Mouse (Mus musculus) hindbrain, embryonic 15.5 days (tissue): Measurements from ENCODE around the gene Arhgap35. TPM values are rescaled to one million over a fixed set of nuclear protein-coding genes. Genes with fewer than 3 reads are reported as not detected.
A peak's percentile ranks its signal among the peaks of the same experiment; 100 is the strongest.

Source experiments
- ATAC-seq: fragments of 200-750 bp; cut with Nextera tagmentation; 2 replicates; pipeline ENCODE4 v1.8.0; 2017; ENCODE audit warnings: low read depth, moderate number of reproducible peaks, moderate TSS enrichment; ENCODE audit not compliant: low FRiP score
- H3K27ac ChIP-seq: fragments of 300-500 bp; sonication (generic); replicated peaks from 2 replicates; pipeline ENCODE4 v1.5.1; 2015; ENCODE audit warnings: mild to moderate bottlenecking, inconsistent platforms
- H3K27me3 ChIP-seq: fragments of 300-500 bp; sonication (generic); 2 replicates; pipeline ENCODE4 v1.6.1; 2015; ENCODE audit warnings: control low read depth, inconsistent platforms
- H3K36me3 ChIP-seq: fragments of 300-500 bp; sonication (generic); 2 replicates; pipeline ENCODE4 v1.6.1; 2015; ENCODE audit warnings: control low read depth, inconsistent platforms
- H3K4me1 ChIP-seq: fragments of 300-500 bp; sonication (generic); replicated peaks from 2 replicates; pipeline ENCODE4 v1.6.1; 2015; ENCODE audit warnings: control low read depth, inconsistent platforms
- H3K4me2 ChIP-seq: fragments of 300-500 bp; sonication (generic); 2 replicates; pipeline ENCODE4 v1.6.1; 2015; ENCODE audit warnings: moderate library complexity, mild to moderate bottlenecking, inconsistent platforms
- H3K4me3 ChIP-seq: fragments of 300-500 bp; sonication (generic); 2 replicates; pipeline ENCODE4 v1.5.1; 2015; ENCODE audit warnings: mild to moderate bottlenecking, inconsistent platforms
- H3K9ac ChIP-seq: fragments of 300-500 bp; sonication (generic); 2 replicates; pipeline ENCODE4 v1.6.1; 2015; ENCODE audit warnings: inconsistent platforms
- H3K9me3 ChIP-seq: fragments of 300-500 bp; sonication (generic); 2 replicates; pipeline ENCODE4 v1.6.1; 2016; ENCODE audit warnings: control low read depth, inconsistent platforms
- WGBS: fragments of 180-500 bp; shearing (Covaris S2); methylation state at CpG from one replicate; pipeline ENCODE4 v1.1.7; 2015; 5-methylcytosine and 5-hydroxymethylcytosine counted together
- polyA plus RNA-seq: library from polyadenylated mRNA; unstranded; fragments of >200 nt; fragmentation: Nextera tagmentation; extraction: Ambion mirVana; gene quantifications from 2 replicates; pipeline ENCODE4 v1.2.1, GENCODE M21; 2015

The Arhgap35 gene
- polyA plus RNA-seq, 1 experiment from 2014 or later, result 33.0 TPM

GRCm38 (mm10) chr7:16505226-16505593, 109.6 kb downstream of the Arhgap35 start:
- no peak for ATAC-seq
- Histone ChIP-seq H3K4me1 (no peaks in the 10 kb centered on the region; the same call in 1 of the 2 replicates), H3K27me3 (no peaks in the 10 kb centered on the region), H3K4me3 (no peak overlapping the region), H3K36me3 (peaks cover 52% of the 10 kb centered on the region), H3K27ac (no peak overlapping the region), H3K9me3 (no peaks in the 10 kb centered on the region), H3K4me2 (no peak overlapping the region), H3K9ac (no peak overlapping the region)
- WGBS, result 89% methylated on average over 3 of the region's 3 CpGs

GRCm38 (mm10) chr7:16504573-16505225, 110.1 kb downstream of the Arhgap35 start:
- H3K27me3 ChIP-seq, result no peaks in the 10 kb centered on the region
- H3K4me2 ChIP-seq, result no peak overlapping the region
- no peak overlapping the region for H3K9ac ChIP-seq
- 51% methylated on average over 2 of the region's 2 CpGs for WGBS
- no peak overlapping the region for H3K4me3 ChIP-seq
- H3K27ac ChIP-seq, result no peak overlapping the region
- H3K36me3 ChIP-seq, result peaks cover 47% of the 10 kb centered on the region
- no peak for ATAC-seq
- no peaks in the 10 kb centered on the region; the same call in none of the 2 replicates for H3K4me1 ChIP-seq
- no peaks in the 10 kb centered on the region for H3K9me3 ChIP-seq

GRCm38 (mm10) chr7:16501571-16501970, 113.2 kb downstream of the Arhgap35 start:
- no peak overlapping the region for H3K9ac ChIP-seq
- H3K36me3 ChIP-seq, result peaks cover 60% of the 10 kb centered on the region
- H3K4me2 ChIP-seq, result no peak overlapping the region
- H3K9me3 ChIP-seq, result no peaks in the 10 kb centered on the region
- WGBS, result 96% methylated on average over 4 of the region's 4 CpGs
- no peak for ATAC-seq
- H3K27ac ChIP-seq, result no peak overlapping the region
- no peaks in the 10 kb centered on the region for H3K27me3 ChIP-seq
- H3K4me1 ChIP-seq, result no peaks in the 10 kb centered on the region; the same call in none of the 2 replicates
- H3K4me3 ChIP-seq, result no peak overlapping the region

GRCm38 (mm10) chr7:16499671-16500104, 115.1 kb downstream of the Arhgap35 start:
- peaks cover 64% of the 10 kb centered on the region for H3K36me3 ChIP-seq
- 58% methylated on average over 6 of the region's 6 CpGs for WGBS

GRCm38 (mm10) chr7:16496260-16496659, 118.5 kb downstream of the Arhgap35 start:
- WGBS, result 91% methylated on average over 3 of the region's 3 CpGs
- Histone ChIP-seq H3K27me3 (no peaks in the 10 kb centered on the region), H3K27ac (no peak overlapping the region), H3K4me1 (no peaks in the 10 kb centered on the region; the same call in none of the 2 replicates), H3K9me3 (no peaks in the 10 kb centered on the region), H3K9ac (no peak overlapping the region), H3K4me2 (no peak overlapping the region), H3K36me3 (peaks cover 38% of the 10 kb centered on the region), H3K4me3 (no peak overlapping the region)
- no peak for ATAC-seq

More at GRCm38 (mm10) chr7:16499671-16500104, 115.1 kb downstream of the Arhgap35 start:
- ATAC-seq, result peak; percentile 71
- no peak overlapping the region for H3K4me3 ChIP-seq
- H3K27me3 ChIP-seq, result no peaks in the 10 kb centered on the region
- H3K4me2 ChIP-seq, result no peak overlapping the region
- no peak overlapping the region for H3K9ac ChIP-seq
- no peaks in the 10 kb centered on the region; the same call in 1 of the 2 replicates for H3K4me1 ChIP-seq
- no peaks in the 10 kb centered on the region for H3K9me3 ChIP-seq
- no peak overlapping the region for H3K27ac ChIP-seq

- H3K27me3 ChIP-seq, result no peaks in the 10 kb centered on the region
- H3K36me3 ChIP-seq, result peaks cover 32% of the 10 kb centered on the region
- no peak overlapping the region for H3K4me3 ChIP-seq
- ATAC-seq, result 0 out of 2 replicates have a peak, but pooled peaks have one; percentile 15
- H3K27ac ChIP-seq, result no peak overlapping the region
- 36% methylated on average over 2 of the region's 2 CpGs for WGBS
- H3K9ac ChIP-seq, result no peak overlapping the region
- H3K4me2 ChIP-seq, result no peak overlapping the region
- H3K9me3 ChIP-seq, result no peaks in the 10 kb centered on the region
- H3K4me1 ChIP-seq, result no peaks in the 10 kb centered on the region; the same call in 1 of the 2 replicates
These were observed 121.4 kb downstream of the Arhgap35 start for GRCm38 (mm10) chr7:16493361-16493760.

- no peak for ATAC-seq
- Histone ChIP-seq H3K4me1 (no peaks in the 10 kb centered on the region; the same call in 1 of the 2 replicates), H3K36me3 (peaks cover 20% of the 10 kb centered on the region), H3K27me3 (no peaks in the 10 kb centered on the region), H3K27ac (no peak overlapping the region), H3K4me2 (no peak overlapping the region), H3K9me3 (no peaks in the 10 kb centered on the region), H3K9ac (no peak overlapping the region), H3K4me3 (no peak overlapping the region)
- 63% methylated on average over 3 of the region's 3 CpGs for WGBS
These were observed 122.6 kb downstream of the Arhgap35 start for GRCm38 (mm10) chr7:16492211-16492610.

GRCm38 (mm10) chr7:16491759-16492158, 123.0 kb downstream of the Arhgap35 start:
- Histone ChIP-seq H3K4me1 (no peaks in the 10 kb centered on the region; the same call in 1 of the 2 replicates), H3K9ac (no peak overlapping the region), H3K4me3 (no peak overlapping the region), H3K27ac (no peak overlapping the region), H3K4me2 (no peak overlapping the region), H3K9me3 (no peaks in the 10 kb centered on the region), H3K36me3 (peaks cover 16% of the 10 kb centered on the region; the same call in 1 of the 2 replicates), H3K27me3 (no peaks in the 10 kb centered on the region)
- peak; percentile 55; the same call in 1 of the 2 replicates for ATAC-seq
- WGBS, result 35% methylated on average over 3 of the region's 3 CpGs

- no peak overlapping the region for H3K9ac ChIP-seq
- no peak overlapping the region for H3K4me2 ChIP-seq
- 89% methylated on average over 9 of the region's 9 CpGs for WGBS
- H3K4me1 ChIP-seq, result no peaks in the 10 kb centered on the region; the same call in 1 of the 2 replicates
- ATAC-seq, result no peak
- H3K27me3 ChIP-seq, result no peaks in the 10 kb centered on the region
- H3K4me3 ChIP-seq, result no peak overlapping the region
- no peaks in the 10 kb centered on the region for H3K36me3 ChIP-seq
- H3K27ac ChIP-seq, result no peak overlapping the region
- H3K9me3 ChIP-seq, result no peaks in the 10 kb centered on the region
These were observed 124.8 kb downstream of the Arhgap35 start for GRCm38 (mm10) chr7:16489948-16490347.

GRCm38 (mm10) chr7:16488816-16489215, 126.0 kb downstream of the Arhgap35 start:
- no peaks in the 10 kb centered on the region for H3K36me3 ChIP-seq
- H3K27me3 ChIP-seq, result no peaks in the 10 kb centered on the region
- H3K4me2 ChIP-seq, result no peak overlapping the region
- no peak overlapping the region for H3K4me3 ChIP-seq
- no peaks in the 10 kb centered on the region; the same call in 1 of the 2 replicates for H3K4me1 ChIP-seq
- no peak overlapping the region for H3K27ac ChIP-seq
- H3K9me3 ChIP-seq, result no peaks in the 10 kb centered on the region
- ATAC-seq, result no peak
- no peak overlapping the region for H3K9ac ChIP-seq

GRCm38 (mm10) chr7:16477628-16478027, 137.2 kb downstream of the Arhgap35 start, which contains the start of gene Npas1:
Gene Npas1 (minus strand): TSS chr7:16477728.
- Histone ChIP-seq H3K9ac (no peak within 1 kb of the TSS), H3K27me3 (peaks cover 52% of the 10 kb centered on the region)

GRCm38 (mm10) chr7:16476600-16476989, 138.2 kb downstream of the Arhgap35 start:
- WGBS, result under 1% methylated on average over 34 of the region's 34 CpGs
- Histone ChIP-seq H3K36me3 (no peaks in the 10 kb centered on the region), H3K27ac (no peak overlapping the region), H3K4me3 (peak overlapping the region; percentile 38), H3K27me3 (peaks cover 58% of the 10 kb centered on the region), H3K9ac (no peak overlapping the region), H3K4me2 (peak overlapping the region; percentile 60), H3K9me3 (no peaks in the 10 kb centered on the region), H3K4me1 (peaks cover 27% of the 10 kb centered on the region)
- 0 out of 2 replicates have a peak, but pooled peaks have one; percentile 20 for ATAC-seq

More at GRCm38 (mm10) chr7:16477628-16478027, 137.2 kb downstream of the Arhgap35 start, which contains the start of gene Npas1:
- no peak for ATAC-seq
- Histone ChIP-seq H3K4me1 (peaks cover 21% of the 10 kb centered on the region), H3K9me3 (no peaks in the 10 kb centered on the region), H3K4me2 (peak within 1 kb of the TSS; percentile 60), H3K27ac (no peak within 1 kb of the TSS), H3K4me3 (peak within 1 kb of the TSS; percentile 38), H3K36me3 (no peaks in the 10 kb centered on the region)
- 84% methylated on average over 8 of the region's 8 CpGs for WGBS
